Mouse (Mus musculus) heart, postnatal 10 days (tissue): Measurements from ENCODE around the gene Dab2ip. TPM values are rescaled to one million over a fixed set of nuclear protein-coding genes. Genes with fewer than 3 reads are reported as not detected.

Experiments used
- DNase-seq, 2 experiments: peaks; one replicate each; pipeline ENCODE4 v3.0.0; 2021
- intact Hi-C: fragments of 180-260 bp; cut with DNase I; formaldehyde crosslinking; loops from one replicate; pipeline ENCODE4 v1.15.1; 2025
- total RNA-seq, 2 experiments: library from RNA; stranded (reverse); gene quantifications; 2 replicates each; pipeline ENCODE4 v1.2.3; 2021

Dab2ip gene
- total RNA-seq, 2 experiments from 2014 or later: 55.7 to 64.7 TPM

GRCm38 (mm10) chr2:35673181-35673580 is 115.1 kb downstream of the Dab2ip start:
- no peak for DNase-seq
- intact Hi-C loops: no loop called here

GRCm38 (mm10) chr2:35673986-35674385 is 115.9 kb downstream of the Dab2ip start:
- intact Hi-C loops: no loop called here
- peak in 1 of 2 experiments; percentile 59 for DNase-seq

- DNase-seq: no peak
- intact Hi-C loops: no loop called here
These were observed 116.4 kb downstream of the Dab2ip start for GRCm38 (mm10) chr2:35674431-35674830.

- intact Hi-C loops: no loop called here
- DNase-seq: no peak
These were observed 118.1 kb downstream of the Dab2ip start for GRCm38 (mm10) chr2:35676075-35676665.

GRCm38 (mm10) chr2:35677855-35678254 is 119.8 kb downstream of the Dab2ip start:
- intact Hi-C loops: no loop called here
- peak in 1 of 2 experiments; percentile 53 for DNase-seq

- no peak for DNase-seq
- intact Hi-C loops: no loop called here
These were observed 120.4 kb downstream of the Dab2ip start for GRCm38 (mm10) chr2:35678440-35678839.

- peak in 1 of 2 experiments; percentile 64 for DNase-seq
- intact Hi-C loops: no loop called here
These were observed 122.0 kb downstream of the Dab2ip start for GRCm38 (mm10) chr2:35679812-35680672.

- intact Hi-C loops: no loop called here
- DNase-seq: no peak
These were observed 122.8 kb downstream of the Dab2ip start for GRCm38 (mm10) chr2:35680833-35681232.

GRCm38 (mm10) chr2:35684005-35684404 is 125.9 kb downstream of the Dab2ip start:
- DNase-seq: no peak

GRCm38 (mm10) chr2:35684735-35685312 is 126.8 kb downstream of the Dab2ip start:
- DNase-seq: no peak
- intact Hi-C loops: no loop called here

More at GRCm38 (mm10) chr2:35684005-35684404, 125.9 kb downstream of the Dab2ip start:
- intact Hi-C loops: no loop called here

GRCm38 (mm10) chr2:35686104-35686503 is 128.0 kb downstream of the Dab2ip start:
- DNase-seq: no peak
- intact Hi-C loops: no loop called here

GRCm38 (mm10) chr2:35687557-35688070 is 129.5 kb downstream of the Dab2ip start:
- intact Hi-C loops: no loop called here
- DNase-seq: no peak

- intact Hi-C loops: no loop called here
- no peak for DNase-seq
These were observed 130.1 kb downstream of the Dab2ip start for GRCm38 (mm10) chr2:35688121-35688520.

GRCm38 (mm10) chr2:35688581-35688980 is 130.5 kb downstream of the Dab2ip start:
- DNase-seq: no peak
- intact Hi-C loops: no loop called here

- no peak for DNase-seq
- intact Hi-C loops: no loop called here
These were observed 131.8 kb downstream of the Dab2ip start for GRCm38 (mm10) chr2:35689881-35690280.

GRCm38 (mm10) chr2:35691257-35692049 is 133.4 kb downstream of the Dab2ip start:
- intact Hi-C loops: no loop called here

GRCm38 (mm10) chr2:35692272-35692900 is 134.3 kb downstream of the Dab2ip start:
- no peak for DNase-seq
- intact Hi-C loops: no loop called here

More at GRCm38 (mm10) chr2:35691257-35692049, 133.4 kb downstream of the Dab2ip start:
- peak; percentile 82 to 86 for DNase-seq

- DNase-seq: no peak
- intact Hi-C loops: no loop called here
These were observed 135.0 kb downstream of the Dab2ip start for GRCm38 (mm10) chr2:35693037-35693436.

GRCm38 (mm10) chr2:35694111-35694510 is 136.0 kb downstream of the Dab2ip start:
- DNase-seq: no peak
- intact Hi-C loops: no loop called here

GRCm38 (mm10) chr2:35696193-35696541 is 138.1 kb downstream of the Dab2ip start:
- intact Hi-C loops: no loop called here

More at GRCm38 (mm10) chr2:35696193-35696541, 138.1 kb downstream of the Dab2ip start:
- DNase-seq: no peak
